Mouse (Mus musculus) CD4-positive, CD25-positive, alpha-beta regulatory T cell, adult 4 months (primary cell): ENCODE data around the gene Tubal3. TPM values are rescaled to one million over a fixed set of nuclear protein-coding genes. Genes with fewer than 3 reads are reported as not detected.
"Not testable (repeated sequence)": the region's sequence is repeated elsewhere in the genome, so short reads cannot be mapped to it uniquely, and the experiment has no call there.

Source experiments
- ATAC-seq: one replicate; pipeline ENCODE4 v1.8.0; 2017
- polyA plus RNA-seq, 2 experiments: library from polyadenylated mRNA; unstranded; fragments of 100-300 nt; shearing (Covaris generic); gene quantifications; one replicate each; pipeline ENCODE4 v1.2.1; 2017

Gene Tubal3
- polyA plus RNA-seq = under 1 TPM; 0.43 to 0.44 TPM

- ATAC-seq = peak; percentile 96
Observed at GRCm38 (mm10) chr13:3917571-3918311, at the start of gene Tubal3, which contains the start of gene Net1. TSS of gene Tubal3 (plus strand) at chr13:3918274. TSS of gene Net1 (minus strand) at chr13:3918220.

GRCm38 (mm10) chr13:3869901-3870300 is 48.2 kb upstream of the Tubal3 start:
- no peak for ATAC-seq

GRCm38 (mm10) chr13:3872832-3873231 is 45.2 kb upstream of the Tubal3 start:
- ATAC-seq = no peak

GRCm38 (mm10) chr13:3876448-3876847 is 41.6 kb upstream of the Tubal3 start:
- ATAC-seq = no peak

DNA sequence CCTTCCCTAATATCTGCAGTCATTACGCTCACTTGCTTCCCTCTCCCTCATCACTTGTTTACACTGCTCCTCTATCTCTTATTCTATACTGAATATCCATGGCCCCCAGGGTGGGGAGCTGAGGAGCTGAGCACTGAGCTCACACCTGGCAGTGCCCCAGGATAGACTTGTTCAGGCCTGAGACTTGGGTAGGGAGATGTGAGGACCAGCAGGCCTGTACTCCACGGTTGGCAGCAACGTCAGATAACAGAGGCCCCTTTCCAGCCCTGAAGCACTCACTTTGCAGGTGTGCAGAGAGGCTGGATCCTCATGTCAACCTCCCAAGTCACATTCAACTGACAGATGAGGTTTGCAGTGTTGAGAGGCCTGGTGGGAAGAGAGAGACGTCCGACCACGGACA is 40.9 kb upstream of the Tubal3 start:
- no peak for ATAC-seq

DNA sequence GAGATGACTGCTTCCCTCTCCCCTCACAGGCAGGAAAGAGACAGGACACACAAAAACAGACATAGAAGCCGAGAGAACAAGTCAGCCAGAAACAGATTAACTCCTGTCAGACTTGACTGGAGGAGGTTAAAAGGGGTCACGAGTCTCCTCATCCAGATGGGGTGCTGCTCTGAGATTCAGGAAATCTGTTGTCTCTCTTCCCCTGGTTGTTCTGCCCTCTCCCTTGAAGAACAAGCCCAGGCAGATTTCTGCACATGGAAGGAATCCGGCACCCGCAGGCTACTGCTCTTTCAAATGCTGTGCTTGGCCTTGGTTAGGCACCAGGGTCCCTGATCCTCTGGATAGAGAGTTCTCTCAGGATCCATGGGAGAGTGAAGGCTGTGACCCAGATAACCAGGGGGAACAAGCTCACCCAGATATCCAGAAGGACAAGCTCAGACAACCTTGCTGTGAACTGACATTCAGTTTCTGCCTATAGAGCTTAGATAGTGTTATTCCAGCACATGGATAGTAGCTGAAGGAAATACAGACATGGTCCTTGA is 40.3 kb upstream of the Tubal3 start:
- ATAC-seq = no peak

GRCm38 (mm10) chr13:3886663-3887062 is 31.4 kb upstream of the Tubal3 start:
- no peak for ATAC-seq

DNA sequence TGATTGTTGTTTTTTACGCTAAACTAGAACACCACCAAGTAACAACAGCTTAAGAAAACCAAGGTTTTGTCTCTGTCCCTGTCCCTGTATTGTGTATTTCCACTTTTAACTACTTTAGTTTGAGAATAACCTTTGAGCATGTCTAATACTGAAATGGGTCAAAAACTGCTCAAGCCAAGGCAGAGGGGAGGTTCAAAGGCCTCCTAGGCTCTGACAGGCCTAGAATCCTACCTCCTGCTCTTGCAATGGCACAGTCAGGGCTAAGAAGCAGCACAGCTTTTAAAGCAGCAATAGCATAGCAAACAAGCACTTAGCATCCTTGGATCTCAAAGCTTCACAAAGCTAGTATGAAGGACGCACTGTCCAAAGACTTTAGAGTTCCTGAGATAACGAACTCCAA is 29.0 kb upstream of the Tubal3 start:
- no peak for ATAC-seq

DNA sequence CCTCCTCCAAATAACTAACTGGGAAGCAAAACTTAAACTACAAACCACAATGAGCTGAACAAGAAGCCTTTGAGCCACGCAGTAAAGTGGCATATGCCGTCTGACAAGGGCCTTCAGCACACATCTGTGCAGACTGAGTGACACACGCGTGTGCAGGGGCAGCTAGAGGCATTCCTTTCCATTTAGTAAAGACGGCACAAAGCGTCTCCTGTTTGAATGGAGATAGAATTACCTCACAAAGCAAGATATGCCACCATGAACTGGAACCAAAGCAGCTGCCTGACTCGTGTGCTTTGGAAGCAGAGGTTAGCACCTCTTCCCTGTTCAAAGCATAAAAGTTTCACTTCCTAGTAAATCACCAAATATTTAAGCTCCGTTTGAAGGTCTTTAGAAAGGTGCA is 28.0 kb upstream of the Tubal3 start:
- ATAC-seq = no peak

GRCm38 (mm10) chr13:3891479-3892087 is 26.5 kb upstream of the Tubal3 start:
- no peak for ATAC-seq

- peak; percentile 14 for ATAC-seq
Observed at GRCm38 (mm10) chr13:3892601-3893000, 25.5 kb upstream of the Tubal3 start.

DNA sequence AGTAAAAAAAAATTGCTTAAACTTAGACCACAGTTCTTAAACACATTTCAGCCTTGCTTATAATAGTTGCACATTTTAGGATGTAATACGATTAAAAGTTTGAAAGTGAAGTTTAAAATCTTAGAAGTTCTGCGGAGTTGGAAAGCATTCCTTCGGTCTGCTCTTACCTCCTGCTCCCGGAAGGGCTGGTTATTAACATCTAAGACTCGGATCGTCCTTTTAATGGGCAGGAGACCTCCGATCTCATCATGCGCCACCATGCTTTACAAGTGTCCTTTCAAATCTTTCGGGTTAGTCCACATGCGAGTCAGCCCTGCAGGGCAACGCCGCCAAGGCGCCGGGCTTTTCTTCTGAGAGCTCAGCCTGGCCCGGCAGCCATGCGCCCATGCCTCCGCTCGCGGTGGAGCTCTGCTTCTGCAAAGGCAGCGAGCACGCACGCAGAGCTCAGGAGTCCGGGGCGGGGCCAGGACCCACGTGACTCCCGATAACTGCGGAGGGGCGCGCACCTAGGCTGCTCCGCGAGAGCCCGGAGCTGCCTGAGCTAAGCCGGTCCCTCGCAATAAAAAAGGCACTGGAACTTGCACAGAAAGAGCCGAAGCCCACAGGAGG is 24.8 kb upstream of the Tubal3 start:
- ATAC-seq = peak; percentile 96

GRCm38 (mm10) chr13:3894549-3894948 is 23.5 kb upstream of the Tubal3 start:
- no peak for ATAC-seq

- ATAC-seq = no peak
Observed at GRCm38 (mm10) chr13:3895397-3895980, 22.6 kb upstream of the Tubal3 start.

DNA sequence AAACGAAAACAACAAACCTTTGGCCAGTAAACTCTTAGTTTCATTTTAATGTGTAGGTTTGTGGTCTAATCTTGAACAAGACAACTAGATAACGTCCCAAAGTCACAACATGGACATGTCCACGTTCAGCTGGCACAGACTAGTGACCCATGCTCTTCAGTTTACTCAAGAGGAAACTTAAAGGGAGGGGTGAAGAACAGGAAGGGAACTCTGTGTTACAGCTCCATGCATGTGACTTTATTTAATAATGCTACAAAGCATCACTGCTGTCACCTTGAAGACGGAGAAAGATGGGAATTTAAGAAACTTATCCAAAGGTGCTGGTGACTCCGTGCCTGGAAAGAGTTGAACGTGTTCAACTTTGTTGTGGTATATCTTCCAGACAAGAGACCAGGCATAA is 22.0 kb upstream of the Tubal3 start:
- no peak for ATAC-seq

DNA sequence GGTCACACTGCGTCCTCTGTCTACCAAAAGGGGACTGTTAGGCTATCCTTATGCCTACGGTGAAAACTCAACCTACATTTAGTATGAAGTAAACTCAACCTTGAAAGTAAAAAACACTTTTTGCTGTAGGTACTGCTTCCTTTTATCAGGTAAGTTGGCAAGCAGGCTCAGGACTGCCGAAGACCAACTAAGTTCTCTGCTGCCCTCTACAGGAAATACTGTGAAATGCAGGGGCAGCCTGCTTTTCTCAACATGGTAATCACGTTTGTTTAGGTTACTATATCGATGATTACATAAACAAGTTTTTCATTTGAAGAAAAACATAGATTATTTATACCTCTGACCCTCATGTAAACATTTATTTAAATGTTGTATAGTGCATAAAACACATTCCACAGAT is 21.2 kb upstream of the Tubal3 start:
- ATAC-seq = peak; percentile 49

- ATAC-seq = not testable (repeated sequence)
Observed at GRCm38 (mm10) chr13:3898202-3898601, 19.9 kb upstream of the Tubal3 start.

DNA sequence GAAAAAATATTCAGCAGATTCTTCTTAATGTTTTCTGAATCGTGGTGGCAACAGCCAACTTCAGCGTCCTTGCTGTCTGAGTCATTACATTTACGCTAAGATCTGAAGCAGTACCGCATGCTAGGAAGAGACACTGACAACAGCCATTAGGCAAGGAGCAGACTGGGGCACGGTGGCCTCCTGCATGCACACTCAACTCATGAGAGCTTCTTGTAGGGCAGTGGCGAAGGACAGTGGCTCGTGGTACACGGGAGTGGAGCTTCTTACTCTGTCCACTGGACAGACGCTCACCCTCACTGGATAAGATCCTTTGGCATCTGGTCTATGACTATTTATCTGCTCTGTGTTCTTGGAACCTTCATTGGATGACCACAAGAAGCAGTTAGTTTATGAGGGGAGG is 18.8 kb upstream of the Tubal3 start:
- ATAC-seq = no peak

DNA sequence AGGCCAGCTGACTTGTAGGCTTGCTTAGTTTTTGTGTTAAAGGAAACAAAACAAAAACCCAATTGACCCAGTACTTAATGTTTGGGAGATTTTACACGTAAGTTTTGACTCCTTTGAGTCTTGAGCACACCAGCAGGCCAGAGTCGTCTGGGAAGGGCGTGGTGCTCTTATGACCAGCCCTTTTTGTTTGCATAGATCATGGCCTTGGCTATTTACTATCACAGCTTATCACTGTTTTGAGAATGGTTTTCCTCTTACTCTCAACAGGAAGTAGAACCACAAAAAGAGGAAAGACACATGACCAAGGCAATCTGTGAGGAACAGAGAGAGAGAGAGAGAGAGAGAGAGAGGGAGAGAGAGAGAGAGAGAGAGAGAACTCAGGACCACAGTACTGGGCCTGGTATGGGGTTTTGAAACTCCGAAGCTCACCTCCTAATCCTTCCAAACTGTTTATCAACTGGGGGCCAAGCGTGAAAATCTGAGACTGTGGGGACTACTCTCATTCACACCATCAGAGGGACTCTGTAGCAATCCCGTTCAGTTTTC is 10.8 kb upstream of the Tubal3 start:
- no peak for ATAC-seq

DNA sequence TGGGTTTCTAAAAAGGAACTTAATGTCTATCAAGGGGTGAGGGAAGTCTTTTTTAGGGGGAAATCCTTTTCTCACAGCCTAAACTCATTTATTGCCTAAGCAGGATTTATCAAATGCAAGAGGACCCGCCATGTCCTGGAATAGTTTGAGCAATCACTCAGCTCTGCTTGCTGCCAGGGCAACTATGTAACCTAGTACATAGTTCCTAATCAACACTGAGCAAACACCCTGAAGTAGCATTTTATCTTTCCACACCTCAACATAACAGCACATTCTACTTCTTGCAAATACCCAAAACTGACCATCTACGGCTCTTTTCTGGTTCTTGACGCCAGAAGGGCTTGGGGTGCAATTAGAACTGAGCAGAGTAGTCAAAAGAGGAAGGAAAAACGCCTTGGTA is 9.8 kb upstream of the Tubal3 start:
- no peak for ATAC-seq

- ATAC-seq = no peak
Observed at GRCm38 (mm10) chr13:3910356-3910755, 7.7 kb upstream of the Tubal3 start.

GRCm38 (mm10) chr13:3913504-3913903 is 4.6 kb upstream of the Tubal3 start:
- ATAC-seq = no peak

DNA sequence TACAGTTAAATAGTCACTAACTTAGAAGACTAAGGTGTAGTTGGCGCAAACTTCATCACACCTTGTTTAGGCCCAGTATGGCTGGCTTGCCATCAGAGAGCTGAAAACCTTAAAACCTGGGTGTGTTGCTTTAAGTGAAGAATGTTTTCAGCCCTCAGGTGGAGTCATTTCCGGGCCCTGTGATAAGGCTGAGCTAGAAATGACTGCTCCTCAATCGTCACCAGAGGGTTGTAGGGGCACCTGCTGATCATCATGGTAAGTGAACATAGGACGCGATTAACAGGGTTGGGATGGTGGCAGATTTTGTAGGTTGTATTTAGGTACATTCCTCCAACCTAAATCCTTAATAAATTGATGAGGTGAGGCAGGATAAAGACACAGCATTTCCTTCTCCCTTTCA is 6.4 kb downstream of the Tubal3 start:
- ATAC-seq = peak; percentile 49
